Mouse (Mus musculus) stomach, postnatal 0 days (tissue): ENCODE results near the gene Pten.

Experiments used
- CTCF ChIP-seq: IDR thresholded peaks from 2 replicates; pipeline ENCODE4 v1.5.1; 2016; ENCODE audit warnings: antibody characterized with exemption, low read depth, mild to moderate bottlenecking, moderate library complexity
- EP300 ChIP-seq: optimal IDR thresholded peaks from 2 replicates; pipeline ENCODE3; 2016; ENCODE audit warnings: antibody characterized with exemption

- TF ChIP-seq CTCF (no peak), EP300 (no peak)
Measured at GRCm38 (mm10) chr19:32793901-32794300, 36.6 kb downstream of the Pten start.
